Mouse (Mus musculus) frontal cortex, postnatal 25 days (tissue): ENCODE results near the gene Vps53.
"Not testable (repeated sequence)": the region's sequence is repeated elsewhere in the genome, so short reads cannot be mapped to it uniquely, and the experiment has no call there.

Experiments used
- DNase-seq, 2 experiments: peaks; one replicate each; pipeline ENCODE4 v3.0.0; 2022; ENCODE audit warnings: low spot score in 2 of 2

Gene Vps53

DNA sequence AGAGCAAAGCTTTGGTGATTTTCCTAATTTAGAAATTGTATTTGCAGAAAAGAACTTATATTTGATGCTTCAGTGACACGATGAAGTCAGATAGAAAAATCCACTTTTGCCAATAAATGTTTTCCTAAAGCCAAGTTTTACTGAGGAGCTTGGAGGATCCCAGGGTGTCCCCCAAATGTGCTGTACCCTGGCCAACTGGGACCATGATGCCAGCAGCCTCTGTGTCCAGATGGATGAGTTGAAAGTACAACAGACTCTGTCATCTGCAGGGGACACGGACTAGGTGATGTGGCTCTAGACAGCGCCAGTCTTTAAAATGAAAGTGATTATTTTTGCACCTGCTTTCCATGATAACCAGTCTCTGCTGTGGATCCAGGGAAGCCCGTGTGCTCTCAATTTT, 159.6 kb downstream of the Vps53 start:
- DNase-seq = no peak

DNA sequence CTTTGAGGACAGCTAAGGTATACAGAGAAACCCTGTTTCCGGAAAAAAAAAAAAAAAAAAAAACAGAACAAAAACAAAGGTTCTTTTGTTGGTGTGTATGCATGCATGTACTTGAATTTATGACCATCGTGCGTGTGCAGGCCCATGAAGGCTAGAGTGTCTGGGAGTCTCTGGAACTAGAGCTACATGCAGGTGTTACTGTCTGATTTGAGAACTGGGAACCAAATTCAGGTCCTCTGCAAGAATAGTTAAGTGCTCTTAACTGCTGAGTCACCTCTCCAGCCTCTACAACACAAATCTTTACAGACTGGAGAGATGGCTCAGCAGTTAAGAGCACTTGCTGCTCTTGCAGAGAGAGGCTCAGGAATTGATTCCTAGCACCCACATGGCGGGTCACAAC, 163.6 kb downstream of the Vps53 start:
- no peak for DNase-seq

DNA sequence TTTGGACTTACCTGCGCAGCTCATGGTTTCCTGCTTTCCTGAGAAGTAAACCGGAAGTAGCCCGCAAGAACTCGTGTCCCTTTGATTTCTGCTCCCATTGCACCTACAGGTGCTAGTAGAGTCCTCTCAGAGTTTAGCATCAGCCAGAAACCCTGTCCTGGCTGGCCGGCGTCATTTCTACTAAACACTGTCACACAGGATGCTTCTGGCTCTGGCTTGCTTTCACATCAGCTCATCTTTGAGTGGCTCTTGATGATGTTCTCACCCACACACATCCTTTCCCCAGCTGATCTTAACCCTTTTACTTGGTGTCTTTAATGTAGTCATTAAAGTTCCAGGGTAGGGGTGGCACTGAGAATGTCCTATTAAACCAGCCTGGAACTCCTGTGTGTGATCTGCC, 164.2 kb downstream of the Vps53 start:
- DNase-seq = no peak

DNA sequence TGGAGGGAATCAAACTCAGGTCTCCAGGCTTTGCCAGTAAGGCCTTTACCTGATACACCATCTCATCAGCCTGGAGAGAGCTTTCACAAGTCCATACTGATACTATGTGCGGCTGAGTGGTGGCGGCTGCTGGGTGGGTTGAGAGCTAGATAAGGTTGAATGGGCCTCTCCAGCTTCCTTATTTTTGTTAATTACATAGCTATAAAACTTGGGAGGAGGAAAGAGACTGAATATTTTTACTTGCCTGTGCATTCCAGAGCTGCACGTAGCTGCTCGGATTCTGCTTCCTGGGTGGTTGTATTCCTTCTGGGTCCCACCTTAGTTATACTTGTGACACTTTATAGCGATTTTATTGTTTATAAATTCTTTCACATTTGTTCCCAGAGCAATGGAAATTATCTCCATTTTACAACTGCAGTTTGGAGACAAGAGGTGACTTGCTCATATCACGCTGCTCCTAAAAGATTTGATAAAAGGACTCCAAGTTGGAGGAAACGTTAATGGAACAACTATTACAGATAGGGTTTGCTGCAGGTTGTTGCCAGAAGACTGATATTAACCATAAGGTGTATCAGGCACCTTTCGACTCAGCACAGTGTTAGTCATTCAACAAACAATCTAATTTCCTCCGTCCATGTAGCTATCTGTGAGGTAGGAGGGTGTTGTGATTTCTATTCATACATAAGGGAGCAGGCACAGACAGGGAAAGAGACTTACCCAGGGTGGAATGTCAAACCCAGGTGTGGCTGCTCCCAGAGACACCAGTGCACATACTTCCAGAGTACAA, 168.4 kb downstream of the Vps53 start:
- no peak for DNase-seq

DNA sequence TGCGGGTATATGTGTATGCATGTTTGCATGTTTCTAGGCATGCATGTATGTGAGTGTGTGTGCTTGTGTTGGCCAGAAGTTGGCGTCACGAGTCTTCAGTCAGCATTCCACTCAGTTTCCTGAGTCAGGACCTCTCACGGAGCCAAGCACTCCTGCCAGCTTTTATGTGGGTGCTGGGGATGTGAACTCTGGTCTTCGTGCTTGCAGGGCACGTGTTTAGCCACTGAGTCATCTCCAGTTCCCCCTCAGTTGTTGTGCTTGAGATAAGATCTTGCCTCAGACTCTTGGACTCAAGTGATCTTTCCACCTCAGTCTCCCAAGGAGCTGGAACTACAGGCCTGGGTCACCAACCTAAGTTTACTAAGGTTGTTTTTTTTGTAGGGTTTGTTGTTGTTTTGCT, 170.3 kb downstream of the Vps53 start:
- no peak for DNase-seq

DNA sequence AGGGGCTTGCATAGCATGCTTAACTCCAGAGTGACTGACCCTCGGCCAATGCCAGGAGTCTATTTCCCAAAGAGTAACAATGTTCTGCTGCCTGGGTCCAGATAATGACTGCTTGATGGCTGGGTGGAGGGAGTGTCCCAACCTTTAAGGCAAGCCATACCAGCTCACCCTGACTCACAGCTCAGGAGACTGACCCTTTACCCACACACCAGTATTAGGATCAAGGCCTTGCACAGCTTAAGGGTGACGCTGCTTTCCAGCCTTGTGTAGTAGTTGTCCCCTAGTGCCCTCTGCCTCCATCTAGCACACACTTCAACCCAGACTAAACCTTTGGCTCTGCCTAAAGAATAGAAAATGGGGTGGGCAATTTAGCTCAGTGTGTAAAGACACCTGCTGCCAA, 171.3 kb downstream of the Vps53 start:
- no peak for DNase-seq

DNA sequence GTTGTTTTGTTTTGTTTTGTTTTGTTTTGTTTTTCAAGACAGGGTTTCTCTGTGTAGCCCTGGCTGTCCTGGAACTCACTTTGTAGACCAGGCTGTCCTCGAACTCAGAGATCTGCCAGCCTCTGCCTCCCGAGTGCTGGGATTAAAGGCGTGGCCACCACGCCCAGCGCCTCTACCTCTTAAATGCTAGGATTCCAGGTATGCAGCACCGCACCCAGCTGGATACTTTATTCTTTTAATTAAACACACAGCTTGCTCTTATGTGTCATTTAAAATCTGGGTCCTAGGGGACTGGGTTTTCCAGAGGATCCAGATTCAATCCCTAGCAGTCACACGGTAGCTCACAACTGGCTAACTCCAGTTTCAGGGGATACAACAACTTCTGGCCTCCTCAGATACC, 175.2 kb downstream of the Vps53 start:
- DNase-seq = not testable (repeated sequence)

- no peak for DNase-seq
These were observed 178.1 kb downstream of the Vps53 start for GRCm38 (mm10) chr11:76001237-76001878.

DNA sequence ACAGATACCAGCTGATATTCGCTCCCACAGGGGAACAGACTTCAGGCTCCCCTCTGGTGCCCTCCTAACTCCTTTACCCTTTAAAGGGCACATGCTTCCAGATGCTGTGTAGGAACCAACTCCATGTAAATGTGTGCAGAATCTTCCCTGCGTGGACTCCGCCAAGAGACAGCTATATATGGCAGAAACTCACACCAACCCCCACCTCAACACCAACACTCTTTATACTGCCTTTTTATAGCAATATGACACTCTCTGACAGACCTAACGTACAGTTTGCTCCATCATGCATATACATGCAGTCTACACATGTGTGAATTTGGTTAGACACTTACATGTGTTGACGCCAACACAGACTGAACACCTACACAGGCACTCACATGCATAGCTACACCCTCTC, 178.7 kb downstream of the Vps53 start:
- DNase-seq = no peak

DNA sequence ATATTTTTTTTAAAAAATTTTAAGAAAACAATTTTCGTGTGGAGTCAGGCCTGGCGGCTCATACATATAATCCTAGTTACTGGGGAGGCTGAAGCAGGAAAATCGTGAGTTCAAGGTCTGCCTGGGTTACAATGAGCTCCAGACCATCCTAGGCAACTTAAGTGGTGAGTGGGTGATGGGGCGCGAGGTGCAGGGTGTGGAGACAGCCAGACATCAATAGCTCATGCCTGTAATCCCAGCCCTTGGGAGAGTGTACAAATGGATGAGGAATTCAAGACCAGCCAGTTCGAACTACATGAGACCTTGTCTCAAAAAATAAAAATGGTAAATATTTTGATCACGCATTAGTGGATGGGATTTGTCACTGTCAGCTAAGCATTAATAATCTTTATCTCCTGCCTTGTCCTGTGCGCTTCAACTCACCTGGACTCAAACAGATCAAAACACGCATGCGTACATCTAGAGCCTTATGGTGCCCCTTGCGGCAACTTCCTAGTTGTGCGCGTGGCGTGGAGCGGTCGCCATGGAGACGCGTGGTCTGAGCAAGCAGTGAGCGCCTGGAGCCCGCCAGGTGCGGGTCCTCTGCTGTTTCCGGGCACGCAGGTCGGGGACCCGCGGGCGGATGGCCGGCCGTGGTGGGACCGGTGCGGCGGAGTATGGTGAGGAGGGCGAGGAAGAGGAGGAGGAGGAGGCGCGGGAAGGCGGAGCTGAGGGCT, 179.8 kb downstream of the Vps53 start, which contains the start of gene 1700016K19Rik:
Gene 1700016K19Rik (plus strand): TSS at position 473 of the 716 bp plus-strand sequence.
- peak; percentile 53 to 63 for DNase-seq
